21 mouse cellular contexts compared by ENCODE assay signal in the genomic region with DNA sequence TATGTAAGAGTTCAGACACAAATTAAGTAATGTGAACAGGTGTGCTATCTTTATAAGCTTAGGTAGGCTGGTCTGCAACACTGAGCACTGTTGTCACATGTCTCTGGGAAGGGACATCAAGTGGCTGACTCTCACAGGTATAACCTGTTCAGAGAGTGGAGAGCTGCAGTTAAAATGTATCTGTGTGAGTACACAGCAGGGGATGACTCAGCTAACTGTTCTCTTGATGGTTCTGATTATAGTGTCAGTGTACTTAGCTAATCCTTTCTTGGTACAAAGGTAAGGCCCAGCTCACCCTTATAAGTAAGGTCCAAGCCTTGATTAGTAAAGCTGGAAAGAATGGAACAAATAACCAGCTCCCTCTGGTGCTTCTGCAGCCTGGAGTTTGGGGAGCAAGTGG. TPM values are rescaled to one million over a fixed set of nuclear protein-coding genes. Genes with fewer than 3 reads are reported as not detected.
DNase-seq lines count a peak whose midpoint lies in the region; ATAC-seq and TF ChIP-seq lines count a peak whose summit lies in the region.
"Had no signal": no experiment of that assay in that cellular context is flagged by ENCODE, and none has a peak within 500 bp of the region (broad histone marks: within the 10 kb centered on the region; RNA-seq: fewer than 3 reads in every experiment).

No protein-coding gene starts in this region.

- H3K36me3 ChIP-seq in lung, postnatal 0 days (ENCODE audit: insufficient read depth, low read length), result 0 out of 2 replicates have a peak, but pooled peaks cover 4% of the 10 kb centered on the region
- peaks cover 7% of the 10 kb centered on the region; the same call in 1 of the 2 replicates for H3K36me3 ChIP-seq in stomach, embryonic 16.5 days (ENCODE audit: control insufficient read depth, insufficient read depth, low read length)
- H3K36me3 ChIP-seq: liver, embryonic 15.5 days had no signal

- TF ChIP-seq EP300 in lung, postnatal 0 days (IDR thresholded peaks at IDR 0.05), result no peak

- no peak overlapping the region for H3K27ac ChIP-seq in lung, postnatal 0 days (ENCODE audit: low read length)
- H3K27ac ChIP-seq in stomach, embryonic 16.5 days (ENCODE audit: low read length), result peak overlapping the region; percentile 43
- H3K27ac ChIP-seq: hindbrain, embryonic 12.5 days; kidney, postnatal 0 days; liver, embryonic 15.5 days had no signal

- ATAC-seq in lung, postnatal 0 days, result peak; percentile 54; the same call in 1 of the 2 replicates
- ATAC-seq in stomach, embryonic 16.5 days (ENCODE audit: insufficient read depth, low FRiP score), result peak; percentile 82
- ATAC-seq: forebrain, embryonic 14.5 days had no signal

- H3K4me1 ChIP-seq in lung, postnatal 0 days (ENCODE audit: insufficient read depth, low read depth, low read length), result no peaks in the 10 kb centered on the region
- H3K4me1 ChIP-seq in stomach, embryonic 16.5 days (ENCODE audit: control insufficient read depth, insufficient read depth, low read length), result peaks cover 5% of the 10 kb centered on the region; the same call in 1 of the 2 replicates
- H3K4me1 ChIP-seq: hindbrain, embryonic 12.5 days had no signal

- H3K9ac ChIP-seq in lung, postnatal 0 days (replicated peaks; ENCODE audit: low read depth), result no peak overlapping the region
- H3K9ac ChIP-seq in stomach, embryonic 16.5 days (ENCODE audit: low read length), result no peak overlapping the region
- H3K9ac ChIP-seq: heart, embryonic 12.5 days; hindbrain, embryonic 12.5 days; liver, embryonic 15.5 days had no signal

- H3K9me3 ChIP-seq in lung, postnatal 0 days (ENCODE audit: low read length), result no peaks in the 10 kb centered on the region
- H3K9me3 ChIP-seq in stomach, embryonic 16.5 days (replicated peaks; ENCODE audit: control insufficient read depth, low read length), result no peaks in the 10 kb centered on the region
- H3K9me3 ChIP-seq: hindbrain, embryonic 12.5 days; liver, embryonic 15.5 days had no signal

- no peak overlapping the region for H3K4me3 ChIP-seq in lung, postnatal 0 days (ENCODE audit: low read depth, low read length)
- no peak overlapping the region for H3K4me3 ChIP-seq in stomach, embryonic 16.5 days (replicated peaks; ENCODE audit: low read length)
- H3K4me3 ChIP-seq: heart, embryonic 12.5 days; hindbrain, embryonic 12.5 days; liver, embryonic 15.5 days had no signal

- TF ChIP-seq CTCF in lung, postnatal 0 days (IDR thresholded peaks at IDR 0.05), result no peak

- peak; percentile 46 for DNase-seq in lung, postnatal 0 days (ENCODE audit: low spot score)
- DNase-seq in lung, postnatal 14 days, result no peak
- peak; percentile 74 for DNase-seq in ZHBTc4 (ENCODE audit: low read depth, low spot score)
- DNase-seq in large intestine, adult 2 months (ENCODE audit: low read depth, low spot score), result peak; percentile 71
- DNase-seq in spleen, postnatal 14 days (ENCODE audit: low spot score in 2 of 2), result no peak
- DNase-seq in thymus, postnatal 36 days, result no peak
- no peak for DNase-seq in adrenal gland, adult 18-20 months (ENCODE audit: low spot score in 2 of 2)
- DNase-seq: adrenal gland, postnatal 10 days; cerebellum, adult 9-11 months; heart, postnatal 14 days; kidney, adult 11 months; layer of hippocampus, postnatal 36 days; lung, postnatal 4 days; thymus, postnatal 14 days had no signal

- H3K4me2 ChIP-seq in lung, postnatal 0 days (replicated peaks; ENCODE audit: low read depth, low read length), result no peak overlapping the region
- H3K4me2 ChIP-seq in stomach, embryonic 16.5 days (ENCODE audit: low read depth, low read length), result no peak overlapping the region
- H3K4me2 ChIP-seq: heart, embryonic 12.5 days; hindbrain, embryonic 12.5 days; liver, embryonic 15.5 days; midbrain, embryonic 11.5 days had no signal

- no peaks in the 10 kb centered on the region for H3K27me3 ChIP-seq in lung, postnatal 0 days (replicated peaks; ENCODE audit: insufficient read depth, low read length)
- H3K27me3 ChIP-seq in stomach, embryonic 16.5 days (ENCODE audit: control insufficient read depth, insufficient read depth, low read length), result no peaks in the 10 kb centered on the region
- H3K27me3 ChIP-seq: heart, embryonic 12.5 days; hindbrain, embryonic 12.5 days; liver, embryonic 15.5 days had no signal

RNA-seq across cellular contexts. Expression of gene Plekhh1, which starts 12.5 kb away (rescaled TPM):
- 1.9 and 2.2 TPM in 2 replicates for polyA plus RNA-seq in lung, postnatal 0 days (2015; fragmentation: Nextera tagmentation; extraction: Ambion mirVana)
- polyA plus RNA-seq in large intestine, adult 2 months (2012; rRNA removed), result 13.3 and 26.2 TPM in 2 replicates
- 5.8 and 5.9 TPM in 2 replicates for polyA plus RNA-seq in stomach, embryonic 16.5 days (2015; fragmentation: Nextera tagmentation; extraction: Ambion mirVana)
- total RNA-seq in adrenal gland, adult 18-20 months (2021), result 1 to 10 TPM; 1.9 to 3.6 TPM

RNA-seq across cellular contexts. Expression of gene Tmem229b, which starts 34.0 kb away (rescaled TPM):
- 5.1 and 5.3 TPM in 2 replicates for polyA plus RNA-seq in lung, postnatal 0 days (2015; fragmentation: Nextera tagmentation; extraction: Ambion mirVana)
- polyA plus RNA-seq in large intestine, adult 2 months (2012; rRNA removed), result 9.8 and 11.0 TPM in 2 replicates
- polyA plus RNA-seq in stomach, embryonic 16.5 days (2015; fragmentation: Nextera tagmentation; extraction: Ambion mirVana), result 7.1 and 7.6 TPM in 2 replicates
- 10 to 100 TPM in 1 of 2 experiments, 1 to 10 TPM in 1; 6.2 to 10.3 TPM for total RNA-seq in adrenal gland, adult 18-20 months (2021)

RNA-seq across cellular contexts. Expression of gene Pigh, which starts 48.0 kb away (rescaled TPM):
- polyA plus RNA-seq in lung, postnatal 0 days (2015; fragmentation: Nextera tagmentation; extraction: Ambion mirVana), result 14.8 and 15.7 TPM in 2 replicates
- polyA plus RNA-seq in large intestine, adult 2 months (2012; rRNA removed), result 8.4 and 13.1 TPM in 2 replicates
- polyA plus RNA-seq in stomach, embryonic 16.5 days (2015; fragmentation: Nextera tagmentation; extraction: Ambion mirVana), result 35.0 and 36.7 TPM in 2 replicates
- 1 to 10 TPM; 7.5 to 9.6 TPM for total RNA-seq in adrenal gland, adult 18-20 months (2021)

Comparison
In these comparisons a context has a peak if more than half of its experiments do, and no peak if none do; other contexts are left out.
1. DNase-seq: peak in lung, postnatal 0 days (single experiment), ZHBTc4 (single experiment) and large intestine, adult 2 months (single experiment); none in lung, postnatal 14 days (single experiment), spleen, postnatal 14 days (0 of 2), thymus, postnatal 36 days (0 of 2) and adrenal gland, adult 18-20 months (0 of 2).